Mouse (Mus musculus) neural tube, embryonic 15.5 days (tissue): Measurements from ENCODE around the gene B230104I21Rik. TPM values are rescaled to one million over a fixed set of nuclear protein-coding genes. Genes with fewer than 3 reads are reported as not detected.
A peak's percentile ranks its signal among the peaks of the same experiment; 100 is the strongest.

Experiments used
- ATAC-seq: fragments of 200-750 bp; cut with Nextera tagmentation; 2 replicates; pipeline ENCODE4 v1.8.0; 2017; ENCODE audit warnings: mild to moderate bottlenecking, moderate TSS enrichment, moderate library complexity; ENCODE audit not compliant: low FRiP score
- H3K27ac ChIP-seq: fragments of 300-500 bp; sonication (generic); replicated peaks from 2 replicates; pipeline ENCODE4 v1.5.1; 2015; ENCODE audit warnings: mild to moderate bottlenecking, inconsistent platforms
- H3K27me3 ChIP-seq: fragments of 300-500 bp; sonication (generic); replicated peaks from 2 replicates; pipeline ENCODE4 v1.6.1; 2015; ENCODE audit warnings: inconsistent platforms
- H3K36me3 ChIP-seq: fragments of 300-500 bp; sonication (generic); 2 replicates; pipeline ENCODE4 v1.6.1; 2015; ENCODE audit warnings: inconsistent platforms
- H3K4me1 ChIP-seq: fragments of 300-500 bp; sonication (generic); 2 replicates; pipeline ENCODE4 v1.6.1; 2015; ENCODE audit warnings: inconsistent platforms
- H3K4me2 ChIP-seq: fragments of 300-500 bp; sonication (generic); 2 replicates; pipeline ENCODE4 v1.6.1; 2015; ENCODE audit warnings: inconsistent platforms, mild to moderate bottlenecking, moderate library complexity
- H3K4me3 ChIP-seq: fragments of 300-500 bp; sonication (generic); replicated peaks from 2 replicates; pipeline ENCODE4 v1.5.1; 2015; ENCODE audit warnings: mild to moderate bottlenecking, inconsistent platforms
- H3K9ac ChIP-seq: fragments of 300-500 bp; sonication (generic); replicated peaks from 2 replicates; pipeline ENCODE4 v1.6.1; 2015; ENCODE audit warnings: mild to moderate bottlenecking, inconsistent platforms
- H3K9me3 ChIP-seq: fragments of 300-500 bp; sonication (generic); replicated peaks from 2 replicates; pipeline ENCODE4 v1.6.1; 2016; ENCODE audit warnings: inconsistent platforms
- WGBS: fragments of 180-500 bp; shearing (Covaris S2); methylation state at CpG from one replicate; pipeline ENCODE4 v1.1.7; 2015; ENCODE audit warnings: mixed read lengths; 5-methylcytosine and 5-hydroxymethylcytosine counted together
- polyA plus RNA-seq: library from polyadenylated mRNA; unstranded; fragments of >200 nt; fragmentation: Nextera tagmentation; extraction: Ambion mirVana; gene quantifications from 2 replicates; pipeline ENCODE4 v1.2.1, GENCODE M21; 2015

Gene B230104I21Rik
- polyA plus RNA-seq: not detected in 2 replicates

- H3K4me2 ChIP-seq: peak within 1 kb of the TSS; percentile 52
- H3K36me3 ChIP-seq: no peaks in the 10 kb centered on the region
- WGBS: 17% methylated on average over 12 of the region's 12 CpGs
- ATAC-seq: peak; percentile 45; the same call in 1 of the 2 replicates
- no peak within 1 kb of the TSS for H3K9ac ChIP-seq
- peaks cover 51% of the 10 kb centered on the region for H3K27me3 ChIP-seq
- H3K4me1 ChIP-seq: peaks cover 54% of the 10 kb centered on the region
- peak within 1 kb of the TSS; percentile 20 for H3K4me3 ChIP-seq
- no peaks in the 10 kb centered on the region for H3K9me3 ChIP-seq
- peak within 1 kb of the TSS; percentile 37; the same call in 1 of the 2 replicates for H3K27ac ChIP-seq
These were observed at the start of gene B230104I21Rik for GRCm38 (mm10) chr4:154335761-154336160. Gene B230104I21Rik (plus strand): TSS chr4:154336127.

GRCm38 (mm10) chr4:154293735-154294201, 42.2 kb upstream of the B230104I21Rik start:
- Histone ChIP-seq H3K9ac (no peak overlapping the region), H3K4me3 (no peak overlapping the region), H3K36me3 (no peaks in the 10 kb centered on the region), H3K9me3 (no peaks in the 10 kb centered on the region), H3K27me3 (peaks cover 14% of the 10 kb centered on the region), H3K4me1 (peaks cover 9% of the 10 kb centered on the region; the same call in 1 of the 2 replicates), H3K4me2 (no peak overlapping the region), H3K27ac (no peak overlapping the region)
- ATAC-seq: no peak
- 76% methylated on average over 4 of the region's 4 CpGs for WGBS

GRCm38 (mm10) chr4:154294262-154294731, 41.6 kb upstream of the B230104I21Rik start:
- no peak for ATAC-seq
- WGBS: 53% methylated on average over 8 of the region's 8 CpGs
- H3K27me3 ChIP-seq: peaks cover 19% of the 10 kb centered on the region
- no peak overlapping the region for H3K9ac ChIP-seq
- no peak overlapping the region for H3K4me2 ChIP-seq
- H3K4me3 ChIP-seq: no peak overlapping the region
- no peaks in the 10 kb centered on the region for H3K9me3 ChIP-seq
- H3K36me3 ChIP-seq: no peaks in the 10 kb centered on the region
- no peak overlapping the region for H3K27ac ChIP-seq
- peaks cover 9% of the 10 kb centered on the region for H3K4me1 ChIP-seq

- Histone ChIP-seq H3K27ac (no peak overlapping the region), H3K4me2 (no peak overlapping the region), H3K27me3 (peaks cover 50% of the 10 kb centered on the region), H3K36me3 (no peaks in the 10 kb centered on the region), H3K4me1 (peaks cover 19% of the 10 kb centered on the region), H3K9me3 (no peaks in the 10 kb centered on the region), H3K9ac (no peak overlapping the region), H3K4me3 (no peak overlapping the region)
- no peak for ATAC-seq
- WGBS: 40% methylated on average over 9 of the region's 9 CpGs
These were observed 38.2 kb upstream of the B230104I21Rik start for GRCm38 (mm10) chr4:154297761-154298160.

GRCm38 (mm10) chr4:154299541-154300271, 36.2 kb upstream of the B230104I21Rik start:
- Histone ChIP-seq H3K4me3 (peak overlapping the region; percentile 47), H3K9me3 (no peaks in the 10 kb centered on the region), H3K4me2 (peak overlapping the region; percentile 90), H3K36me3 (no peaks in the 10 kb centered on the region), H3K27me3 (peaks cover 52% of the 10 kb centered on the region), H3K27ac (no peak overlapping the region), H3K4me1 (peaks cover 13% of the 10 kb centered on the region), H3K9ac (peak overlapping the region; percentile 34; the same call in 1 of the 2 replicates)
- 0 out of 2 replicates have a peak, but pooled peaks have one; percentile 17 for ATAC-seq
- WGBS: under 1% methylated on average over 63 of the region's 66 CpGs

- Histone ChIP-seq H3K4me1 (peaks cover 13% of the 10 kb centered on the region), H3K36me3 (no peaks in the 10 kb centered on the region), H3K27ac (no peak within 1 kb of the TSS), H3K4me3 (no peak within 1 kb of the TSS), H3K4me2 (no peak within 1 kb of the TSS), H3K27me3 (peaks cover 52% of the 10 kb centered on the region), H3K9ac (no peak within 1 kb of the TSS), H3K9me3 (no peaks in the 10 kb centered on the region)
- 27% methylated on average over 7 of the region's 7 CpGs for WGBS
- ATAC-seq: no peak
These were observed 34.5 kb upstream of the B230104I21Rik start, which contains the start of gene Arhgef16 for GRCm38 (mm10) chr4:154301466-154301881. Gene Arhgef16 (minus strand): TSS chr4:154301676.

GRCm38 (mm10) chr4:154309131-154309530, 26.8 kb upstream of the B230104I21Rik start:
- Histone ChIP-seq H3K27me3 (no peaks in the 10 kb centered on the region; the same call in 1 of the 2 replicates), H3K4me2 (no peak overlapping the region), H3K4me3 (no peak overlapping the region), H3K36me3 (no peaks in the 10 kb centered on the region), H3K9ac (no peak overlapping the region), H3K27ac (no peak overlapping the region), H3K4me1 (no peaks in the 10 kb centered on the region), H3K9me3 (no peaks in the 10 kb centered on the region)
- no peak for ATAC-seq
- 83% methylated on average over 2 of the region's 2 CpGs for WGBS

GRCm38 (mm10) chr4:154310576-154311262, 25.2 kb upstream of the B230104I21Rik start:
- Histone ChIP-seq H3K4me3 (no peak overlapping the region), H3K36me3 (no peaks in the 10 kb centered on the region), H3K27me3 (no peaks in the 10 kb centered on the region; the same call in 1 of the 2 replicates), H3K27ac (no peak overlapping the region), H3K4me1 (no peaks in the 10 kb centered on the region), H3K9ac (no peak overlapping the region), H3K9me3 (no peaks in the 10 kb centered on the region), H3K4me2 (no peak overlapping the region)
- WGBS: 81% methylated on average over 9 of the region's 9 CpGs
- ATAC-seq: no peak

- Histone ChIP-seq H3K4me1 (no peaks in the 10 kb centered on the region), H3K9ac (no peak overlapping the region), H3K27ac (peak overlapping the region; percentile 37; the same call in 1 of the 2 replicates), H3K4me2 (no peak overlapping the region), H3K36me3 (no peaks in the 10 kb centered on the region), H3K9me3 (no peaks in the 10 kb centered on the region), H3K27me3 (no peaks in the 10 kb centered on the region; the same call in 1 of the 2 replicates), H3K4me3 (no peak overlapping the region)
- no peak for ATAC-seq
- 100% methylated on average over 2 of the region's 2 CpGs for WGBS
These were observed 23.6 kb upstream of the B230104I21Rik start for GRCm38 (mm10) chr4:154312143-154312812.

GRCm38 (mm10) chr4:154312935-154313621, 22.8 kb upstream of the B230104I21Rik start:
- no peak; the same call in 1 of the 2 replicates for ATAC-seq
- no peaks in the 10 kb centered on the region for H3K9me3 ChIP-seq
- H3K4me3 ChIP-seq: no peak overlapping the region
- no peak overlapping the region for H3K9ac ChIP-seq
- H3K36me3 ChIP-seq: no peaks in the 10 kb centered on the region
- H3K4me2 ChIP-seq: no peak overlapping the region
- peak overlapping the region; percentile 56 for H3K27ac ChIP-seq
- WGBS: 45% methylated on average over 4 of the region's 4 CpGs
- H3K27me3 ChIP-seq: no peaks in the 10 kb centered on the region; the same call in 1 of the 2 replicates
- no peaks in the 10 kb centered on the region for H3K4me1 ChIP-seq

GRCm38 (mm10) chr4:154313622-154313967, 22.3 kb upstream of the B230104I21Rik start:
- Histone ChIP-seq H3K4me3 (no peak overlapping the region), H3K27ac (peak overlapping the region; percentile 56)

More at GRCm38 (mm10) chr4:154313622-154313967, 22.3 kb upstream of the B230104I21Rik start:
- no peaks in the 10 kb centered on the region for H3K36me3 ChIP-seq
- no peak overlapping the region for H3K9ac ChIP-seq
- H3K27me3 ChIP-seq: no peaks in the 10 kb centered on the region; the same call in 1 of the 2 replicates
- H3K4me2 ChIP-seq: no peak overlapping the region
- H3K4me1 ChIP-seq: no peaks in the 10 kb centered on the region
- ATAC-seq: no peak
- H3K9me3 ChIP-seq: no peaks in the 10 kb centered on the region
- WGBS: 81% methylated on average over 11 of the region's 11 CpGs
